Mouse (Mus musculus) ES-E14 (cell line): ENCODE data around the gene Eif4ebp2.

Experiments used
- CHD2 ChIP-seq: IDR thresholded peaks from 2 replicates; pipeline ENCODE4 v1.6.1; 2014; ENCODE audit warnings: mild to moderate bottlenecking, low read depth, low read length, inconsistent platforms
- MAFK ChIP-seq: IDR thresholded peaks from 2 replicates; pipeline ENCODE4 v1.6.1; 2014; ENCODE audit warnings: mild to moderate bottlenecking, low read depth, low read length, inconsistent platforms; ENCODE audit not compliant: insufficient read depth
- ZC3H11A ChIP-seq: IDR thresholded peaks from 2 replicates; pipeline ENCODE4 v1.6.1; 2012; ENCODE audit warnings: low read depth, mild to moderate bottlenecking, inconsistent platforms, low read length, borderline replicate concordance

DNA sequence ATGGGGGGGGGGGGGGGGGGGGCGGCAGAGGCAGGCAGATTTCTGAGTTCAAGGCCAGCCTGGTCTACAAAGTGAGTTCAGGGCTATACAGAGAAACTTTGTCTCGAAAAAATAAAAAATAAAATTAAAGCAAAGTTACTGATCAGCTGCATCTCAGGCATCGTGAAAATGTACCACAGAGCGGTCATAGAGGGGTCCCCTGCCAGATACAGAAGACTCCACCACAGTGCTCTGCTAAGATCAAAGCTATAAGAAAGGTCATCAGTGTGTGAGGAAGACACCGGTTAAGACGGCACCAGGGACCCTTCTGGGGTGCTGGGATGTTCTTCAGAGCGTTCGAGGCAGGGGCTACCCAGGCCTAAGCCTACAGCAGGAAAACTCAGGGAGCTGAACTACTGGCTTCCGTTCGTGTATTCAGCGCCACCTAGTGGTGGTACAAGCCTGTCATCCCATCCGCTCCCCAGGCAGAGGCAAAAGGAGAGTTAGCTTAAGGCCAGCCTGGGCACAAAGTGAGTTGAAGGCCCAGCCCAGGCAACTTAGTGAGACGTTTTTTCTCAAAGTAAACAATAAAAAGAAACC lies 53.2 kb downstream of the Eif4ebp2 start:
- TF ChIP-seq MAFK: no peak
- TF ChIP-seq CHD2: no peak
- TF ChIP-seq ZC3H11A: peak; percentile 40; the same call in 1 of the 2 replicates
